Mouse (Mus musculus) megakaryocyte, adult 5-6 weeks (primary cell): ENCODE data around the gene L3mbtl4. TPM values are rescaled to one million over a fixed set of nuclear protein-coding genes. Genes with fewer than 3 reads are reported as not detected.
"Not testable (repeated sequence)": the region's sequence is repeated elsewhere in the genome, so short reads cannot be mapped to it uniquely, and the experiment has no call there.

Experiments used
- ATAC-seq: 2 replicates; pipeline ENCODE4 v1.8.0; 2016; ENCODE audit warnings: mild to moderate bottlenecking, inconsistent platforms; ENCODE audit not compliant: poor library complexity, severe bottlenecking
- total RNA-seq, 2 experiments: library from RNA; stranded (forward) in 1 of 2; stranded (reverse) in 1 of 2; fragments of 153-499, 151-499 nt in 1 of 2; fragments of 221-1000, 200-1000 nt in 1 of 2; gene quantifications; 2 replicates each; pipeline versions ENCODE4 v1.2.3 to v1.2.4; 2015 to 2017

The L3mbtl4 gene
- total RNA-seq, 2 experiments from 2014 or later = not detected

GRCm38 (mm10) chr17:68371101-68371500, 97.5 kb downstream of the L3mbtl4 start:
- ATAC-seq = no peak

GRCm38 (mm10) chr17:68388481-68388880, 114.9 kb downstream of the L3mbtl4 start:
- no peak for ATAC-seq

GRCm38 (mm10) chr17:68405993-68406392, 132.4 kb downstream of the L3mbtl4 start:
- no peak for ATAC-seq

- ATAC-seq = not testable (repeated sequence)
Measured at GRCm38 (mm10) chr17:68407121-68407520, 133.5 kb downstream of the L3mbtl4 start.

- ATAC-seq = no peak
Measured at GRCm38 (mm10) chr17:68422663-68423498, 149.3 kb downstream of the L3mbtl4 start.

GRCm38 (mm10) chr17:68433576-68433975, 160.0 kb downstream of the L3mbtl4 start:
- ATAC-seq = no peak

GRCm38 (mm10) chr17:68450921-68451320, 177.3 kb downstream of the L3mbtl4 start:
- ATAC-seq = no peak

- ATAC-seq = no peak
Measured at GRCm38 (mm10) chr17:68461471-68461870, 187.9 kb downstream of the L3mbtl4 start.

GRCm38 (mm10) chr17:68467311-68467710, 193.7 kb downstream of the L3mbtl4 start:
- no peak for ATAC-seq

GRCm38 (mm10) chr17:68490065-68490691, 216.6 kb downstream of the L3mbtl4 start:
- ATAC-seq = no peak

GRCm38 (mm10) chr17:68492231-68492630, 218.6 kb downstream of the L3mbtl4 start:
- ATAC-seq = no peak

GRCm38 (mm10) chr17:68502998-68503397, 229.4 kb downstream of the L3mbtl4 start:
- ATAC-seq = peak; percentile 95

GRCm38 (mm10) chr17:68559698-68560097, 286.1 kb downstream of the L3mbtl4 start:
- no peak for ATAC-seq

- no peak for ATAC-seq
Measured at GRCm38 (mm10) chr17:68560264-68560663, 286.7 kb downstream of the L3mbtl4 start.

GRCm38 (mm10) chr17:68571806-68572205, 298.2 kb downstream of the L3mbtl4 start:
- no peak for ATAC-seq

GRCm38 (mm10) chr17:68585195-68585594, 311.6 kb downstream of the L3mbtl4 start:
- no peak for ATAC-seq

GRCm38 (mm10) chr17:68591619-68592018, 318.0 kb downstream of the L3mbtl4 start:
- ATAC-seq = no peak

- ATAC-seq = no peak
Measured at GRCm38 (mm10) chr17:68602744-68603143, 329.1 kb downstream of the L3mbtl4 start.

- no peak for ATAC-seq
Measured at GRCm38 (mm10) chr17:68607691-68608090, 334.1 kb downstream of the L3mbtl4 start.

GRCm38 (mm10) chr17:68611247-68611646, 337.6 kb downstream of the L3mbtl4 start:
- ATAC-seq = no peak

- no peak for ATAC-seq
Measured at GRCm38 (mm10) chr17:68625281-68625680, 351.7 kb downstream of the L3mbtl4 start.
